Mouse (Mus musculus) cerebellum, adult 2 months (tissue): ENCODE measurements around the gene Tlx1. TPM values are rescaled to one million over a fixed set of nuclear protein-coding genes. Genes with fewer than 3 reads are reported as not detected.

Source experiments
- DNase-seq, 2 experiments: peaks; one replicate each; pipeline ENCODE4 v3.0.0; 2021
- H3K27ac ChIP-seq: fragments of 200-500 bp; 2 replicates; pipeline ENCODE4 v1.5.1; 2012; ENCODE audit warnings: low read length, control low read depth, inconsistent platforms; ENCODE audit not compliant: insufficient read depth
- H3K27me3 ChIP-seq: fragments of 200-500 bp; 2 replicates; pipeline ENCODE4 v1.6.1; 2012; ENCODE audit warnings: inconsistent platforms, mild to moderate bottlenecking, low read length, moderate library complexity; ENCODE audit not compliant: control insufficient read depth, insufficient read depth
- H3K4me1 ChIP-seq: fragments of 200-500 bp; 2 replicates; pipeline ENCODE4 v1.6.1; 2011; ENCODE audit warnings: low read length; ENCODE audit not compliant: control insufficient read depth, insufficient read depth
- H3K4me3 ChIP-seq: fragments of 200-500 bp; replicated peaks from 2 replicates; pipeline ENCODE3; 2011; ENCODE audit warnings: mild to moderate bottlenecking, low read depth, low read length, control low read depth; ENCODE audit not compliant: insufficient read depth
- CTCF ChIP-seq: fragments of 200-500 bp; IDR thresholded peaks from 2 replicates; pipeline ENCODE4 v1.5.1; 2011; ENCODE audit warnings: low read depth, mild to moderate bottlenecking, control low read depth, low read length, moderate library complexity, borderline replicate concordance; ENCODE audit not compliant: insufficient read depth
- POLR2A ChIP-seq: fragments of 200-500 bp; IDR thresholded peaks from 2 replicates; pipeline ENCODE4 v1.6.1; 2011; ENCODE audit warnings: low read length, control low read depth, borderline replicate concordance; ENCODE audit not compliant: insufficient read depth
- WGBS: fragments of 180-500 bp; shearing (Covaris S2); methylation state at CpG from one replicate; pipeline ENCODE4 v1.1.7; 2018; 5-methylcytosine and 5-hydroxymethylcytosine counted together
- polyA plus RNA-seq: library from polyadenylated mRNA; depleted of rRNA; stranded (reverse); fragments of >200 nt; gene quantifications from 2 replicates; pipeline ENCODE4 v1.2.3, GENCODE M21; 2012

Tlx1 gene
- polyA plus RNA-seq, 1 experiment, result 1.4 TPM

- DNase-seq, result no peak
- WGBS, result 0% methylated on average over 20 of the region's 24 CpGs
- no peak overlapping the region for H3K27ac ChIP-seq
- no peak overlapping the region for H3K4me3 ChIP-seq
- H3K27me3 ChIP-seq, result peaks cover 12% of the 10 kb centered on the region; the same call in 1 of the 2 replicates
- H3K4me1 ChIP-seq, result no peaks in the 10 kb centered on the region
- TF ChIP-seq CTCF, result no peak
- no peak for TF ChIP-seq POLR2A
These were observed 3.5 kb downstream of the Tlx1 start for GRCm38 (mm10) chr19:45154059-45154386.

GRCm38 (mm10) chr19:45154521-45154920 is 4.0 kb downstream of the Tlx1 start:
- H3K27me3 ChIP-seq, result peaks cover 11% of the 10 kb centered on the region; the same call in 1 of the 2 replicates
- no peak overlapping the region for H3K4me3 ChIP-seq
- WGBS, result 3% methylated on average over 18 of the region's 18 CpGs
- no peaks in the 10 kb centered on the region for H3K4me1 ChIP-seq
- no peak overlapping the region for H3K27ac ChIP-seq
- no peak for DNase-seq
- TF ChIP-seq CTCF, result no peak
- no peak for TF ChIP-seq POLR2A

DNA sequence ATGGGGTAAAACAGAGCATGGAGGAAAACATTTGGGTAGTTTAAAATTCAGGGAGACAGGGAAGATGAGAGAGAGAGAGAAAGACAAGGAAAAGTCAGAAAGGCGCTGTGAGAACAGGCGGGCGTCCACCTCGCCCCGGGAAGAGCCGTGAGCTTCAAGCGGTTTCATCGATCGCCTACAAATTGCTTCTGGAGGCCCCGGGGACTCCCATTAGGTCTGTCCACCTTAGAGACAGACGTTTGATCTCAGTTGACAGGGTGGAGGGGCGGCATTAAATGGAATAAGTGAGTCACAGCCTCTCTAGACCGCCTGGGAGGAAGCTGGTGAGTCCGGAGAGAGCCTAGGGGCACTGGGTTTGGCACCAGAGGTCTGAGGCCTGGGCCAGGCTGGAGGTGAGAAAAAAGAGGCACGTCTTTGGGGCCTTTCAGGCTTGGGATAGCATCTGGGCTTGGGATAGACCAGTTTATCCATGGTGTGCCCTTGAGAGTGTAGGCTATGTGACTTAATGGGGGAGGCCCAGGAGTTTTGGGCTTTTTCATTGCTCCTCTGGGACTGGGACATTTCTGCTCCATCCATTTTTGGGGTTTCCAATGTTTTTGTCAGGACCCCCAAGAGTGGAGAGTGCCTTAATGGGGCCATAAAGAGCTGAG is 4.8 kb downstream of the Tlx1 start:
- 4% methylated on average over 15 of the region's 15 CpGs for WGBS
- Histone ChIP-seq H3K27ac (no peak overlapping the region), H3K4me3 (no peak overlapping the region), H3K4me1 (no peaks in the 10 kb centered on the region), H3K27me3 (peaks cover 9% of the 10 kb centered on the region; the same call in 1 of the 2 replicates)
- no peak for DNase-seq
- TF ChIP-seq POLR2A, result no peak
- TF ChIP-seq CTCF, result no peak

GRCm38 (mm10) chr19:45155791-45156186 is 5.3 kb downstream of the Tlx1 start:
- no peak for DNase-seq
- Histone ChIP-seq H3K4me3 (no peak overlapping the region), H3K27ac (no peak overlapping the region), H3K27me3 (peaks cover 9% of the 10 kb centered on the region; the same call in 1 of the 2 replicates), H3K4me1 (no peaks in the 10 kb centered on the region)
- 1% methylated on average over 26 of the region's 26 CpGs for WGBS
- TF ChIP-seq CTCF, result no peak
- no peak for TF ChIP-seq POLR2A

DNA sequence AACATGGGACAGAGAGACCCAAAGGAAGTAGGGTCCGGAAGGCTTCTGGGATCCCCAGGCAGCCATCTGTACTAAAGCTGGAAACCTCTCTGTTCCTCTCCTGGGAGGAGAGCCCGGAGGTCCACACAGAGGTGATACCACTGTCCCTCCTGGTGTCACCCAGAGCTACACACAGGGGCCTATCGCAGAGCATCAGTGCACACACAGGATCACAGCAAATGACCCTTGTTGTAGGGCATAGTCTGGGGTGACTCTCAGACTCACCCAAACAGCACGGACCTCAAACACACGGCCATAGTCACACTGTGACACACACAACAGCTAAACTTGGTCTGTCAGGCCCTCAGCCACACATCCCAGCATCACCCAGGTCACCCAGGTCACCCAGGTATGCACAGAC is 5.9 kb downstream of the Tlx1 start:
- no peak for TF ChIP-seq POLR2A
- no peak for TF ChIP-seq CTCF
- no peak overlapping the region for H3K4me3 ChIP-seq
- WGBS, result under 1% methylated on average over 5 of the region's 5 CpGs
- peaks cover 9% of the 10 kb centered on the region; the same call in 1 of the 2 replicates for H3K27me3 ChIP-seq
- H3K27ac ChIP-seq, result no peak overlapping the region
- DNase-seq, result no peak
- H3K4me1 ChIP-seq, result no peaks in the 10 kb centered on the region

GRCm38 (mm10) chr19:45158201-45158600 is 7.7 kb downstream of the Tlx1 start:
- Histone ChIP-seq H3K27me3 (peaks cover 9% of the 10 kb centered on the region; the same call in 1 of the 2 replicates), H3K4me1 (no peaks in the 10 kb centered on the region), H3K27ac (no peak overlapping the region), H3K4me3 (no peak overlapping the region)
- TF ChIP-seq POLR2A, result no peak
- 3% methylated on average over 4 of the region's 4 CpGs for WGBS
- DNase-seq, result no peak

DNA sequence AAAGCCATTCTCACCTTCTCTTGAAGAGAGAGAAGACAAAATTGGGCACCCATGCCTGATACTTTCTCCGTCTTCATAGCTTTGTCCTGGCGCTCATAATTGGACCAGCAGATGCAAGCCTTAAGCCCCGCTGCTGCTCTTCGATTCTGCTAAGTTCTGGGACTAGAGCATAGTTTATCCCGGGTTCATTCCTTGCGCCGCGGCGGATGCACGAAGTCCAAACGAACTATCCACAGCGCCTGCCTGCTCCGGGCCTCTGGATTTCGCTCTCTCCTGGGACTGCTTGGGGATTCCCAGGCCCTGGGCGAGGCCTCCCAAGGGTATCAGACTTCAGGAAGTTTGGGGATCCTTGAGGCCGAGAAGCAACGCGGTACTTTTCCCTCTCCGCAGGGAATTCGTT is 8.4 kb downstream of the Tlx1 start:
- Histone ChIP-seq H3K27me3 (peaks cover 10% of the 10 kb centered on the region; the same call in 1 of the 2 replicates), H3K4me1 (no peaks in the 10 kb centered on the region), H3K27ac (no peak overlapping the region), H3K4me3 (no peak overlapping the region)
- no peak for DNase-seq
- 4% methylated on average over 20 of the region's 20 CpGs for WGBS
- TF ChIP-seq POLR2A, result no peak
- TF ChIP-seq CTCF, result no peak

- TF ChIP-seq POLR2A (no peak), CTCF (no peak)
- WGBS, result 5% methylated on average over 5 of the region's 5 CpGs
These were observed 9.0 kb downstream of the Tlx1 start for GRCm38 (mm10) chr19:45159491-45159890.

DNA sequence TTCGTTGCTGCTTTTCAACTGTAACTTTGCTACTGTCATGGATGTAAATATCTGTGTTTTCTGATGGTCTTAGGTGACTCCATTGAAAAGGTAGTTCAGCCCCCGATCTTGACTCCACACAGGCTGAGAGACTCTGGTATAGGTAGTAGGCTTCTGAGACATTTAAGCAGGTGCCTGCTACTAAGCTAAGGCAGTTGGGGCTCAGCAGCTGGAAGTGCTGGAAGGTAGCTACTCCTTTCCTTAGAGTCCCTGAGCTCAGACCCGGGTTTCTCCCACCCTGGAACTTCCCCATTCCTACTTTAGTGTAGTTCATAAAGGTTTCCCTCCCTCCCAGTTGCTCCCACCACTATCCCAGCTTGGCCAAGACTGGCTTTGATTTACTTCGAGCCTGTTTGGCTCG is 9.5 kb downstream of the Tlx1 start:
- Histone ChIP-seq H3K27me3 (peaks cover 10% of the 10 kb centered on the region; the same call in 1 of the 2 replicates), H3K4me3 (no peak overlapping the region), H3K4me1 (no peaks in the 10 kb centered on the region), H3K27ac (no peak overlapping the region)
- no peak for DNase-seq
- 1% methylated on average over 5 of the region's 5 CpGs for WGBS
- TF ChIP-seq POLR2A (no peak), CTCF (no peak)

More at GRCm38 (mm10) chr19:45159491-45159890, 9.0 kb downstream of the Tlx1 start:
- Histone ChIP-seq H3K27me3 (peaks cover 10% of the 10 kb centered on the region; the same call in 1 of the 2 replicates), H3K27ac (no peak overlapping the region), H3K4me1 (no peaks in the 10 kb centered on the region), H3K4me3 (no peak overlapping the region)
- no peak for DNase-seq
